8 mouse cellular contexts compared by ENCODE assay signal in the genomic region with DNA sequence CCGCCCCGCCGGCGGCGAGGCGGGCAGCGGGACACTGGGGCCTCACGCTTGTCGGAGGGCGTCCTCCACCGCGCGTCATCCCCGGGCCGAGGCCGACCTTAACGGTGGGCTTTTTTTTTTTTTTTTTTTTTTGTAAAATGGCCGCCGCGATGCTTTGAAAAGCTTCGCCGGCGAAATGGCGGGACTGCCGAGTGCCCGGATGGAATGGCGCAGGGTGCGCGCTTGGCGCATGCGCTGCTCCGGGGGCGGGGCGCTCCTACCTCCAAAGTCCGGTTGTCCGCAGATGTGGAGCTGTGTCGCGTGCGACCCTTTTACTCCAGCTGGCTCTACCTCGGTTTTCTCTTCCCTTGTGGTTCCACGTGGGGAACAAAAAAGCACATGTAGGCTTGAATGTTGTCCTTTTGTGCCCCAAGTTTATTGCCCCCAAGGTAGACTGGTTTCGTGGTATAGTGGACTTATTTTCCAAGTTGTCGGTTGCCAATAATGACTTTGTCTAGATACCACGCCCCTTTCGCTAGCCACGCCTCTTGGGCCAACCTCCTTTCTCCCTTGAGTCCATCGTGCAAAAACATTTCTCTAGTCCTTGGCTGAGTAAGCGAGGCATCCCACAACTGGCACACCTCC. TPM values are rescaled to one million over a fixed set of nuclear protein-coding genes. Genes with fewer than 3 reads are reported as not detected.
DNase-seq lines count a peak whose midpoint lies in the region; ATAC-seq lines count a peak whose summit lies in the region.

No protein-coding gene starts in this region.

- peak overlapping the region; percentile 63 for H3K4me3 ChIP-seq in forebrain, embryonic 16.5 days (replicated peaks; ENCODE audit: low read length)
- H3K4me3 ChIP-seq in hindbrain, embryonic 10.5 days = peak overlapping the region; percentile 93

- H3K4me1 ChIP-seq in forebrain, embryonic 16.5 days (replicated peaks; ENCODE audit: control insufficient read depth, insufficient read depth, low read length) = peaks cover 67% of the 10 kb centered on the region
- H3K4me1 ChIP-seq in hindbrain, embryonic 10.5 days (replicated peaks) = peaks cover 83% of the 10 kb centered on the region

- peak; percentile 96 for DNase-seq in MN1 (ENCODE audit: low spot score)
- DNase-seq in cerebellum, adult 18-20 months = peak; percentile 90 to 96
- peak; percentile 96 for DNase-seq in hindbrain, embryonic 10.5 days (ENCODE audit: low spot score)
- peak; percentile 88 to 91 for DNase-seq in layer of hippocampus, postnatal 25 days (ENCODE audit: extremely low spot score in 1 of 2, low spot score in 1 of 2)
- peak; percentile 96 to 97 for DNase-seq in lung, postnatal 4 days
- peak; percentile 95 for DNase-seq in retina, postnatal 1 day
- peak; percentile 90 for DNase-seq in urinary bladder, adult 18-20 months (ENCODE audit: low spot score in 2 of 2)

- WGBS in forebrain, embryonic 16.5 days = under 1% methylated on average over 48 of the region's 48 CpGs
- WGBS in hindbrain, embryonic 10.5 days = under 1% methylated on average over 48 of the region's 48 CpGs

- peak; percentile 15 for ATAC-seq in forebrain, embryonic 16.5 days

- peak overlapping the region; percentile 67 for H3K4me2 ChIP-seq in forebrain, embryonic 16.5 days (ENCODE audit: low read length)

- no peaks in the 10 kb centered on the region for H3K27me3 ChIP-seq in forebrain, embryonic 16.5 days (replicated peaks; ENCODE audit: control insufficient read depth, insufficient read depth, low read length)
- peaks cover 8% of the 10 kb centered on the region for H3K27me3 ChIP-seq in hindbrain, embryonic 10.5 days (ENCODE audit: insufficient read depth, poor library complexity, severe bottlenecking)

- H3K9me3 ChIP-seq in forebrain, embryonic 16.5 days (ENCODE audit: control insufficient read depth, low read length) = no peaks in the 10 kb centered on the region
- H3K9me3 ChIP-seq in hindbrain, embryonic 10.5 days = no peaks in the 10 kb centered on the region

- peak overlapping the region; percentile 95 for H3K9ac ChIP-seq in forebrain, embryonic 16.5 days (replicated peaks; ENCODE audit: low read depth, low read length)

- peak overlapping the region; percentile 96 for H3K27ac ChIP-seq in forebrain, embryonic 16.5 days (ENCODE audit: low read length)
- peak overlapping the region; percentile 100 for H3K27ac ChIP-seq in hindbrain, embryonic 10.5 days

- H3K36me3 ChIP-seq in forebrain, embryonic 16.5 days (ENCODE audit: control insufficient read depth, insufficient read depth) = peaks cover 18% of the 10 kb centered on the region
- peaks cover 40% of the 10 kb centered on the region for H3K36me3 ChIP-seq in hindbrain, embryonic 10.5 days

RNA-seq across cellular contexts. Expression of gene Cirbp, which starts 2.4 kb away (rescaled TPM):
- polyA plus RNA-seq in forebrain, embryonic 16.5 days (2015; fragmentation: Nextera tagmentation; extraction: Ambion mirVana) = 318 and 335 TPM in 2 replicates
- 95.3 and 153 TPM in 2 replicates for polyA plus RNA-seq in hindbrain, embryonic 10.5 days (2016; fragmentation: Nextera tagmentation; extraction: Ambion mirVana)
- 10 to 100 TPM; 69.5 to 97.5 TPM for total RNA-seq in layer of hippocampus, postnatal 25 days (2021)

RNA-seq across cellular contexts. Expression of gene 1600002K03Rik, which starts 4.6 kb away (rescaled TPM):
- polyA plus RNA-seq in forebrain, embryonic 16.5 days (2015; fragmentation: Nextera tagmentation; extraction: Ambion mirVana) = 8.5 and 10.6 TPM in 2 replicates
- polyA plus RNA-seq in hindbrain, embryonic 10.5 days (2016; fragmentation: Nextera tagmentation; extraction: Ambion mirVana) = 12.9 and 14.4 TPM in 2 replicates
- 1 to 10 TPM; 5.8 to 6.2 TPM for total RNA-seq in layer of hippocampus, postnatal 25 days (2021)

RNA-seq across cellular contexts. Expression of gene Efna2, which starts 11.1 kb away (rescaled TPM):
- polyA plus RNA-seq in forebrain, embryonic 16.5 days (2015; fragmentation: Nextera tagmentation; extraction: Ambion mirVana) = 24.8 and 25.4 TPM in 2 replicates
- 41.3 and 43.7 TPM in 2 replicates for polyA plus RNA-seq in hindbrain, embryonic 10.5 days (2016; fragmentation: Nextera tagmentation; extraction: Ambion mirVana)
- 10 to 100 TPM; 11.9 to 12.7 TPM for total RNA-seq in layer of hippocampus, postnatal 25 days (2021)

RNA-seq across cellular contexts. Expression of gene Midn, which starts 20.1 kb away (rescaled TPM):
- 26.5 and 30.9 TPM in 2 replicates for polyA plus RNA-seq in forebrain, embryonic 16.5 days (2015; fragmentation: Nextera tagmentation; extraction: Ambion mirVana)
- 22.3 and 24.6 TPM in 2 replicates for polyA plus RNA-seq in hindbrain, embryonic 10.5 days (2016; fragmentation: Nextera tagmentation; extraction: Ambion mirVana)
- total RNA-seq in layer of hippocampus, postnatal 25 days (2021) = 10 to 100 TPM; 61.4 to 82.4 TPM

RNA-seq across cellular contexts. Expression of gene Cbarp, which starts 27.5 kb away (rescaled TPM):
- polyA plus RNA-seq in forebrain, embryonic 16.5 days (2015; fragmentation: Nextera tagmentation; extraction: Ambion mirVana) = 33.0 and 44.5 TPM in 2 replicates
- polyA plus RNA-seq in hindbrain, embryonic 10.5 days (2016; fragmentation: Nextera tagmentation; extraction: Ambion mirVana) = 7.1 and 15.0 TPM in 2 replicates
- 100 to 1,000 TPM; 399 to 401 TPM for total RNA-seq in layer of hippocampus, postnatal 25 days (2021)

Comparison
In these comparisons a context has a peak if more than half of its experiments do, and no peak if none do; other contexts are left out.
1. Peak in every context shown above with its lines: DNase-seq, ATAC-seq, H3K4me3 ChIP-seq and H3K27ac ChIP-seq.